Mouse (Mus musculus) C2C12 (cell line): ENCODE measurements around the gene Arv1.

Source experiments
- CEBPB ChIP-seq: IDR thresholded peaks from one replicate; pipeline ENCODE4 v1.6.1; 2011; ENCODE audit warnings: low read depth, mild to moderate bottlenecking, control low read depth, moderate library complexity
- CTCF ChIP-seq: IDR thresholded peaks from one replicate; pipeline ENCODE4 v1.5.1; 2011; ENCODE audit not compliant: control insufficient read depth, insufficient read depth, insufficient read length
- MAX ChIP-seq: IDR thresholded peaks from one replicate; pipeline ENCODE4 v1.6.1; 2011; ENCODE audit warnings: mild to moderate bottlenecking, control low read depth
- MYOD1 ChIP-seq: IDR thresholded peaks from one replicate; pipeline ENCODE4 v1.6.1; 2011; ENCODE audit warnings: low read depth; ENCODE audit not compliant: control insufficient read depth, insufficient read length
- USF1 ChIP-seq: IDR thresholded peaks from one replicate; pipeline ENCODE4 v1.6.1; 2011; ENCODE audit warnings: low read depth, mild to moderate bottlenecking, control low read depth, moderate library complexity

DNA sequence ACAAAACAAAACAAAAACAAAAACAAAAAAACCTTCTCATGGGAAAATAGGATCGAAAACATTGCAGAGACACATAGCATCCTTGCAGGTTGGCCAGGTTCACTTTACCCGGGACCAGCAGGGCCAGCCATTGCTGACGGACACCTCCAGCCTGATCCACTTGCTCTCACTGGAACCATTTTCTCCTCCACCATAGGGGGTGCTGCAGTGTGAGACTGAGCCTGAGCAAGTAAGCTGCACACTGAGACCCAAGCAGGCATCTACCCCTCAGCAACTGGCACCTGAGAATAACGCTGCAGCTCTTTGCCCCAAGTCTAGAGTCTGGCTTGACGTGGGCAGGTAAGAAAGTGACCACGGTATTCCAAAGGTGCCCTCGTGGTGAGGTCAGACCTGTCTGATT lies 1.8 kb upstream of the Arv1 start:
- TF ChIP-seq CTCF (no peak), CEBPB (no peak), MYOD1 (no peak), MAX (no peak), USF1 (no peak)
